Comparison of ENCODE assay signal across 14 mouse cellular contexts in genomic region chr12:53838541-53838940, GRCm38 (mm10).
A peak's percentile ranks its signal among the peaks of the same experiment; 100 is the strongest.
DNase-seq lines count a peak whose midpoint lies in the region; ATAC-seq and TF ChIP-seq lines count a peak whose summit lies in the region.
"Had no signal": no experiment of that assay in that cellular context is flagged by ENCODE, and none has a peak within 500 bp of the region (broad histone marks: within the 10 kb centered on the region; RNA-seq: fewer than 3 reads in every experiment).

No protein-coding gene starts in this region.

- no peak overlapping the region for H3K9ac ChIP-seq in hindbrain, embryonic 16.5 days (ENCODE audit: low read depth, low read length)
- H3K9ac ChIP-seq in liver, embryonic 14.5 days (replicated peaks): no peak overlapping the region
- no peak overlapping the region for H3K9ac ChIP-seq in liver, postnatal 0 days (replicated peaks)
- no peak overlapping the region for H3K9ac ChIP-seq in hindbrain, embryonic 15.5 days
- no peak overlapping the region for H3K9ac ChIP-seq in neural tube, embryonic 15.5 days (replicated peaks)
- H3K9ac ChIP-seq: heart, embryonic 12.5 days had no signal

- H3K27ac ChIP-seq in hindbrain, embryonic 10.5 days: 0 out of 2 replicates have a peak overlapping the region, but pooled peaks have one; percentile 46
- no peak overlapping the region; the same call in 1 of the 2 replicates for H3K27ac ChIP-seq in hindbrain, embryonic 16.5 days (ENCODE audit: low read depth, low read length)
- peak overlapping the region; percentile 94 for H3K27ac ChIP-seq in liver, embryonic 14.5 days
- H3K27ac ChIP-seq in liver, postnatal 0 days (ENCODE audit: low read depth): no peak overlapping the region
- H3K27ac ChIP-seq in hindbrain, embryonic 15.5 days (replicated peaks): peak overlapping the region; percentile 26; the same call in 1 of the 2 replicates
- 0 out of 2 replicates have a peak overlapping the region, but pooled peaks have one; percentile 51 for H3K27ac ChIP-seq in neural tube, embryonic 15.5 days (replicated peaks)

- no peak overlapping the region for H3K4me3 ChIP-seq in hindbrain, embryonic 10.5 days
- H3K4me3 ChIP-seq in hindbrain, embryonic 16.5 days (ENCODE audit: low read length): no peak overlapping the region
- no peak overlapping the region for H3K4me3 ChIP-seq in liver, embryonic 14.5 days (ENCODE audit: insufficient read depth in 1 of 2, low read depth in 2 of 2, low read length in 2 of 2)
- no peak overlapping the region for H3K4me3 ChIP-seq in liver, postnatal 0 days (ENCODE audit: low read depth, low read length)
- no peak overlapping the region for H3K4me3 ChIP-seq in hindbrain, embryonic 15.5 days
- H3K4me3 ChIP-seq in neural tube, embryonic 15.5 days (replicated peaks): no peak overlapping the region
- no peak overlapping the region for H3K4me3 ChIP-seq in lung, adult 2 months (replicated peaks; ENCODE audit: extremely low read depth, low read depth, low read length)
- H3K4me3 ChIP-seq: heart, embryonic 12.5 days had no signal

- H3K27me3 ChIP-seq in hindbrain, embryonic 10.5 days (ENCODE audit: insufficient read depth, poor library complexity, severe bottlenecking): no peaks in the 10 kb centered on the region
- H3K27me3 ChIP-seq in hindbrain, embryonic 16.5 days (replicated peaks; ENCODE audit: control insufficient read depth, insufficient read depth, low read length): no peaks in the 10 kb centered on the region
- no peaks in the 10 kb centered on the region for H3K27me3 ChIP-seq in liver, embryonic 14.5 days (ENCODE audit: control insufficient read depth, insufficient read depth, low read length)
- H3K27me3 ChIP-seq in liver, postnatal 0 days (ENCODE audit: insufficient read depth, low read length): no peaks in the 10 kb centered on the region
- no peaks in the 10 kb centered on the region for H3K27me3 ChIP-seq in hindbrain, embryonic 15.5 days
- no peaks in the 10 kb centered on the region for H3K27me3 ChIP-seq in neural tube, embryonic 15.5 days (replicated peaks)
- H3K27me3 ChIP-seq: heart, embryonic 12.5 days had no signal

- intact Hi-C loops in heart, postnatal 14 days (cut with DNase I): no loop called here

- no peak for TF ChIP-seq CTCF in liver, embryonic 14.5 days (IDR thresholded peaks at IDR 0.05; ENCODE audit: low read depth)
- no peak for TF ChIP-seq CTCF in liver, postnatal 0 days (IDR thresholded peaks at IDR 0.05; ENCODE audit: low read depth)
- TF ChIP-seq CTCF in lung, adult 2 months (IDR thresholded peaks at IDR 0.05; ENCODE audit: insufficient read depth, low read length): no peak

- H3K4me1 ChIP-seq in hindbrain, embryonic 10.5 days (replicated peaks): peaks cover 41% of the 10 kb centered on the region
- peaks cover 22% of the 10 kb centered on the region for H3K4me1 ChIP-seq in hindbrain, embryonic 16.5 days (ENCODE audit: control insufficient read depth, insufficient read depth, low read depth, low read length)
- H3K4me1 ChIP-seq in liver, embryonic 14.5 days (replicated peaks; ENCODE audit: control insufficient read depth in 2 of 2, insufficient read depth in 2 of 2, low read length in 1 of 2): peaks cover 60 to 65% of the 10 kb centered on the region in 2 experiments
- H3K4me1 ChIP-seq in liver, postnatal 0 days (ENCODE audit: insufficient read depth): 0 out of 2 replicates have a peak, but pooled peaks cover 4% of the 10 kb centered on the region
- H3K4me1 ChIP-seq in hindbrain, embryonic 15.5 days (replicated peaks): peaks cover 52% of the 10 kb centered on the region
- H3K4me1 ChIP-seq in neural tube, embryonic 15.5 days: peaks cover 41% of the 10 kb centered on the region
- no peaks in the 10 kb centered on the region; the same call in 1 of the 2 replicates for H3K4me1 ChIP-seq in lung, adult 2 months (ENCODE audit: control insufficient read depth, insufficient read depth, low read length)

- TF ChIP-seq POLR2A in lung, adult 2 months (IDR thresholded peaks at IDR 0.05; ENCODE audit: borderline replicate concordance, extremely low read depth, low read depth, low read length): no peak

- no peak overlapping the region for H3K4me2 ChIP-seq in hindbrain, embryonic 16.5 days (ENCODE audit: low read length)
- peak overlapping the region; percentile 64; the same call in 1 of the 2 replicates for H3K4me2 ChIP-seq in liver, embryonic 14.5 days (ENCODE audit: low read depth)
- H3K4me2 ChIP-seq in liver, postnatal 0 days (ENCODE audit: low read depth, low read length): no peak overlapping the region
- no peak overlapping the region for H3K4me2 ChIP-seq in hindbrain, embryonic 15.5 days
- no peak overlapping the region for H3K4me2 ChIP-seq in neural tube, embryonic 15.5 days
- H3K4me2 ChIP-seq: heart, embryonic 12.5 days had no signal

- no peaks in the 10 kb centered on the region for H3K36me3 ChIP-seq in hindbrain, embryonic 10.5 days
- H3K36me3 ChIP-seq in hindbrain, embryonic 16.5 days (ENCODE audit: control insufficient read depth, insufficient read depth, low read length): no peaks in the 10 kb centered on the region
- H3K36me3 ChIP-seq in liver, embryonic 14.5 days (replicated peaks; ENCODE audit: control insufficient read depth, insufficient read depth, low read depth): no peaks in the 10 kb centered on the region
- H3K36me3 ChIP-seq in liver, postnatal 0 days (replicated peaks; ENCODE audit: insufficient read depth, low read length): no peaks in the 10 kb centered on the region
- no peaks in the 10 kb centered on the region for H3K36me3 ChIP-seq in hindbrain, embryonic 15.5 days
- H3K36me3 ChIP-seq in neural tube, embryonic 15.5 days: no peaks in the 10 kb centered on the region
- H3K36me3 ChIP-seq: heart, embryonic 12.5 days had no signal

- ATAC-seq in hindbrain, embryonic 16.5 days: no peak
- ATAC-seq in liver, embryonic 14.5 days (ENCODE audit: insufficient read depth): no peak
- no peak for ATAC-seq in liver, postnatal 0 days
- no peak for ATAC-seq in hindbrain, embryonic 15.5 days (ENCODE audit: low FRiP score, low read depth)
- ATAC-seq in neural tube, embryonic 15.5 days (ENCODE audit: low FRiP score): no peak

- no peak for TF ChIP-seq EP300 in liver, embryonic 14.5 days (IDR thresholded peaks at IDR 0.05; ENCODE audit: low read depth)
- no peak for TF ChIP-seq EP300 in liver, postnatal 0 days (IDR thresholded peaks at IDR 0.05; ENCODE audit: low read depth)

- H3K9me3 ChIP-seq in hindbrain, embryonic 10.5 days: no peaks in the 10 kb centered on the region
- no peaks in the 10 kb centered on the region for H3K9me3 ChIP-seq in hindbrain, embryonic 16.5 days (ENCODE audit: control insufficient read depth, low read length)
- no peaks in the 10 kb centered on the region for H3K9me3 ChIP-seq in liver, embryonic 14.5 days (ENCODE audit: control insufficient read depth, low read length)
- no peaks in the 10 kb centered on the region for H3K9me3 ChIP-seq in liver, postnatal 0 days (ENCODE audit: low read length)
- H3K9me3 ChIP-seq in hindbrain, embryonic 15.5 days: no peaks in the 10 kb centered on the region
- H3K9me3 ChIP-seq in neural tube, embryonic 15.5 days (replicated peaks): no peaks in the 10 kb centered on the region
- H3K9me3 ChIP-seq: heart, embryonic 12.5 days had no signal

- no peak for DNase-seq in hindbrain, embryonic 10.5 days (ENCODE audit: low spot score)
- no peak for DNase-seq in liver, embryonic 14.5 days (ENCODE audit: low read depth in 3 of 3, low spot score in 3 of 3)
- DNase-seq in liver, postnatal 0 days: no peak
- DNase-seq in lung, adult 2 months: no peak
- no peak for DNase-seq in heart, postnatal 14 days
- DNase-seq: cerebellum, adult 2 months; gastrocnemius, postnatal 36 days; layer of hippocampus, postnatal 36 days; lung, postnatal 14 days; thymus, adult 2 months had no signal

- WGBS in hindbrain, embryonic 10.5 days: 35% methylated on average over 7 of the region's 7 CpGs
- WGBS in hindbrain, embryonic 16.5 days: 19% methylated on average over 7 of the region's 7 CpGs
- 69% methylated on average over 7 of the region's 7 CpGs for WGBS in liver, embryonic 14.5 days (ENCODE audit: insufficient replicate concordance)
- WGBS in liver, postnatal 0 days (ENCODE audit: insufficient replicate concordance): 64% methylated on average over 7 of the region's 7 CpGs
- 19% methylated on average over 7 of the region's 7 CpGs for WGBS in hindbrain, embryonic 15.5 days
- 13% methylated on average over 7 of the region's 7 CpGs for WGBS in neural tube, embryonic 15.5 days
- WGBS in lung, adult 2 months: 58% methylated on average over 7 of the region's 7 CpGs

Comparison
In these comparisons a context has a peak if more than half of its experiments do, and no peak if none do; other contexts are left out.
1. H3K27ac ChIP-seq: peak in hindbrain, embryonic 10.5 days (single experiment), liver, embryonic 14.5 days (single experiment), hindbrain, embryonic 15.5 days (single experiment) and neural tube, embryonic 15.5 days (single experiment); none in hindbrain, embryonic 16.5 days (single experiment) and liver, postnatal 0 days (single experiment).